Mouse (Mus musculus): ENCODE measurements around the gene Limk2.

Gene Limk2

DNA sequence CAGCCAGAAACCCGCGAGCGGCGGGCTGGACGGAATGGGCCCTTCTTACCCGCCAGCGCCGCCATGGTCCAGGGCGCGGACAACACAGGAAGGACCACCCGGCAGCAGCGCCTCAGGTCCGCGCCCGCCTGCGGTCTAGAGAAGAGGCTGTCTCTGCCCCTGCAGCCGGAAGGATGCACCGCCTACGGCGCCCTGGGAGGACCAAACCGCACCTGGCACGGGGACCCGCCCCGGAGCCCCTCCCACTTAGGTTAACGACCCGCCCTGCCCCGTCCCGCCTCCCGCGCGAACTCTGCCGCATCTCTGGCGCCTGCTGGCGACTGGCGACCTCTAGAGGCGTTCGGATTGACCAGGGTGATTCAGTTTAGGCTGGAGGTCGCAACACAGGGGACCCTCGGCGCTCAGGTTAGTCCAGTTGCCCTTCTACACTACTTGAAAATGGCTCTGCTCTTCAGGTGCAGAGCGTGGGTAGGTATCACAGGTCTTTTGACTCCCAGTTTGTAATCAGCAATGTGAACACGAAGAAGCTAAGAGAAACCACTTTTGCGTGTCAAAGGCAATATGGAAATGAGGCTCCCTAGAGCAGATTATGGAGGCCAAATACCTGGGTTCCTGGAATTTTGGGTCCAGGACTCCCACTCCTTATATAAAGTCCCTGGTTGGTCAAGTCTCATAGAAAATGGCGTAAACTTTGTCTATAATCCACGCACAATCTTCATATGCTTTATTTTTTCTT, at the start of gene Limk2:
Gene Limk2 (minus strand): TSS at position 193 of the 736 bp plus-strand sequence.
- peak; percentile 92 for DNase-seq (ENCODE audit: low read depth)

DNA sequence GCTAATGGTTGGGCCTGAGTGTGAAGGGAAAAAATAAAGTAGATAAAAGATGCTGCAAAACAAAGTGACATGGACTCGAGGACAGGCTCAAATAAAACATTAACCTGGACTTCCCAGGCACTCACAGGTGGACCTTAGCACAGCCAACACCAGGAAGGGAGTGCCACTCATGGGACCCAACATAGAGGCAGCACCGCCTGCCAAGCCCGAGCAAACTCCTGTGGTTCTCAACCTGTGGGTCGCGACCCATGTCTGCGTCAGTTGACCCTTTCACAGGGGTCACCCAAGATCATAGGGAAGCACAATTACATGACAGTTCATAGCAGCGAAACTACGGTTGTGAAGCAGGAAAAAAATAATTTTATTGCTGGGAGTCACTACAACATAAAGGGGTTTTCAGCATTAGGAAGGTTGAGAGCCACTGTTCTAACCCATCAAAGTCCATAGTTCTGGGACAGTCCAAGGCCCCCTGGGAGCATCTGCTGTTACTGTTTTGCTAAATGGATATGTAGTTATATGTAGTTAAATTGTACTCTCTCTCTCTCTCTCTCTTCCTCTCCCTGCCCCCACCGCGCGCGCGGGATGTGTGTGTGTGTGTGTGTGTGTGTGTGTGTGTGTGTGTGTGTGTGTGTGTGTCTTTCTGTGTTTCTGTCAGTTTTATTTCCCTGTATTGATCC, 49.6 kb upstream of the Limk2 start:
- DNase-seq (ENCODE audit: low read depth), result no peak

DNA sequence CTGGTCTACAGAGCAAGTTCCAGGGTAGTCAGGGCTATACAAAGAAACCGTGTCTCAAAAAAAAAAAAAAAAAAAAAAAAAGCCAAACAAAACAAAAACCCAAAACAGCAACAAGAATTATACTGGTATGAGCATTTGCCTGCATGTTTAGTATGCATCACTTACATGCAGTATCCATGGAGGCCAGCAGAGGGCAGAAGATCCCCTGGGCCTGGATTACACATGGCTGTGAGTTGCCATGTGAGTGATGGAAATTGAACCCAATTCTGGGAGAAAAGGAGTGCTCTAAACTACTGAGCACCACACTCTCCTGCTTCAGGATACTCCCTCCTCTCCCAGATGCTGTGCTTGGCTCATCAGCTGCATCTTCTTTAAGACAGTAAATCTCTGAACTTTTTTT, 47.4 kb upstream of the Limk2 start:
- DNase-seq (ENCODE audit: low read depth), result peak; percentile 58

DNA sequence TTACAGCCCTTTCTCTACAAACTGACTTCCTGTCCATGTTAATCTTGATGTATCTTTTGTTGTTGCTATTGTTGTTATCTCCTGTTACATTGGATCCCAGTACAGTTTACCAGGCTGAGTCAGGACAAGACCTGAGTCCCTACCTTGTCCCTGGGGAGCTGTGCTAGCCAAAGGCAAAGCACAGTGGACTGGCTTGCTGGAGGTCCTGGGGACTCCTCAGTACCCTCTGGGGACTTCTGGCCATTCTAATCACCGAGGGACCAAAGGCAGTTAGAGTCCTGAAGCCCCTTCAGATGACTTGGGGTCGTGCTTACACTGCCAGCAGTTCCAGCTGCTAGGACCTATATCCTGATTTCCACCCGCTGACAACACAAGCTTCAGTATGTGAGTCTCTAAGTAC, 45.5 kb upstream of the Limk2 start:
- DNase-seq (ENCODE audit: low read depth), result no peak

DNA sequence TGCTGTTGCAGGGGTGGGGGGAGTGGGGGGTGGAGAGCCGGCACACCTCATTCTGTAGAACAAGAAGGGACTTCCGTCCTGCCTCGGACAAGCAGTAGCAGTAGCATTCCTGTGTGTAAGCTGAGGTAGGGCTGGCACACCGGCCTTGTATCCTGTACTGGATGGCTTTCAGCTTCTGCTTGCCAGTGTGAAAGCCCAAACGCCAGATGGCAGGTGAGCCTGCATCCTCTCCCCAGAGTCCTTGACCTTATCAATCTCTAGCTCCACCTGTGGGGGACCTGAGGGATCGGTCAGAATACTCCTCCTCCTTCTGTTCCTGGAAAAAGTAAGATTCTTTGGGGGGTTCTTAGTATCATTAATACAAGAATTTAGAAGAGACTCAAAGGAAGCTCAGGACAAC, 44.5 kb upstream of the Limk2 start:
- DNase-seq (ENCODE audit: low read depth), result no peak

DNA sequence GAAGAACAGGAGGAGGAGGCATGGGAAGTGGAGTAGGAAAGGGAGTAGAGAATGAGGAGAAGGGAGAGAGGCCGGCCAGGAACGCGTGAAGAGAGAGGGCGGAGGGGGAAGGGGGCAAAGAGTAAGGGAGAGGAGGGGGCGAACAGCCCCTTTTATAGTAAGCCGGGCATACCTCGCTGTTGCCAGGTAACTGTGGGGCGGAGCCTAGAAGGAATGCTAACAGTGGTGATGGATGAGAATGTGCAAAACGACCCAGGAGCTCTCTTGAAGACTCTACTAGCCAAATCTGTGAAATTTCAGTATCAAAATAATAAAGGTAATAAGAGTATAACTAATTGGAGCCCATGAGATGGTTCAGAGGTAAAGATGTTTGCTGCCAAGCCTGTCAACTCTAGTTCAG, 43.8 kb upstream of the Limk2 start:
- no peak for DNase-seq (ENCODE audit: low read depth)

DNA sequence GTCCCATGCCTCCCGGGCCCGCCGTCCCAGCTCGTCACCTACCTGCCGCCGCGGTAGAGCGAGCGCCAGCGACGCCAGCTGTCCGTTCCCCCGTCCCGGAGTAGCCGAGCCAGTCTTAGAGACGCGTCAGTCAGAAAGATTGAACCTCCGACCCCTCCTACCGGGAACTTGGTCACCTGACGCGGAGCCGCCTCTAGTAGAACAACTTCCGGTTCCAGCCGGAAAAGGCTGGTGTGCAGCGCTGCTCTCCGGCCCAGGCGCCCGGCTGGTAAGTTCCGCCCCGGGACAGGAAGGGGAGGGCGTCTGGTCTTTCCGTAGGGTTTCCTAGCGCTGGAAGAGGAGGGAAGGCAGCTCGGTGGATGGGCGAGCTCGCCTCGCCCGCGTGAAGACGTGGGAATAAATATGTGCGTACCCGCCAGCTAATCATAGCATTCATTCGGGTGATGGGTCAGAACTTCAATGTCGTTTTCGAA, 43.2 kb upstream of the Limk2 start, which contains the start of gene Rnf185:
Gene Rnf185 (minus strand): TSS at position 197 of the 473 bp plus-strand sequence.
- peak; percentile 93 for DNase-seq (ENCODE audit: low read depth)

DNA sequence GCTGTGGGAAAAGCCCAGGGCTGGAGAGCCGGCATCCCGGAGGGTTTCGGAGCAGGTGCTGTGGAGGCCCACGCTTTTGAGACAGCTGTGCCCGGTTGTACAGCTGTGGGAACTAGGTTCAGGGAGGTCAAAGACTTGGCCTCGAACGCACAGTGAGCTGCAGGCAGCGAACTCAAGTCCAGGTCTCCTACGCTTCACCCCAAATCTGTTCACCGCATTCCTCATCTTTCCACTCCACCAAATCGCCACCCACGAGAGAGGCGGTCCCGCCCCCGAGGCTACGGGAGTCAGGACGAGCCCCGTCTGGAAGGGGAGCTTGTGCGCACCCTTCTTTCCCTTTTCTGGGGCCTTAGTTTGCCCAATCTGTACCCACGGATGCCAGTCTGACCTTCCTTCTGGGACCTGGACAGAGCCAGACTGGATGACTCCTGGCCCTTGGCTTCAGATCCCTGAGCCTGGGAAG, 42.7 kb upstream of the Limk2 start:
- no peak for DNase-seq (ENCODE audit: low read depth)

DNA sequence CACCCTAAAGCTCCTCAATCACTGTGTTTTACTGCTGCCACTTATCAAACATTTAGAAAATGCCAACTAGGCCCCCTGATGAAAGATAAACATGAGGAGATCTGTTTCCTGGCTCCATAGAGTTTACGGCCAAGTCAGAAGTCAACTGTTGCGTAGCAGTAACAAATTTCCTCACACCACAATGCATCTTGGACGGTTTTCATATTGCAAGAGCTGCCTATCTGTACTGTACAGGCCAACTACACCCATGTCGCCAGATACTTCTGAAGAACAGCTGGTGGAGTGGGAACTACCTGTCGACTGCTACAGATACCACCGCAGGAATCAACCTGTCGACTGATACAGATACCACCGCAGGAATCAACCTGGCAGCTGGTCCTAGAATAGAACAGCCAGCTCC, 35.9 kb upstream of the Limk2 start:
- DNase-seq (ENCODE audit: low read depth), result no peak

DNA sequence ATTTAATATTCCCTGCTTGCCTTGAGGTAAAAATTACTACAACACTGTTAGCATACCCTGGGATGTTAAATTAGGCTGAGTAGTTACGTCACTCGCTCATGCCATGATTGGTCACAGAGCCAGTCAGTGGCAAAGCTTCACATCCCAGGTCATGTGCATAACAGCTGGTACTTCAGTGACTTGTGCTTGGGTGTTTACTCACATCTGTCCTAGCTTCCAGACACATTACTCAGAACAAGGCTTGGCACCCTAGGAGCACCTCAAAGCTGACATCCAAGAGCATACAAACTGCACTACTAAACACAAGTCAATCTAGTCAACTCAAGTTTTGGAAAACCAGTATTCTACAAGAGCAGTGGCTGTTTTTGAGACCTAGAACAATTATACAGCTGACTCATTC, 34.1 kb upstream of the Limk2 start:
- DNase-seq (ENCODE audit: low read depth), result no peak

DNA sequence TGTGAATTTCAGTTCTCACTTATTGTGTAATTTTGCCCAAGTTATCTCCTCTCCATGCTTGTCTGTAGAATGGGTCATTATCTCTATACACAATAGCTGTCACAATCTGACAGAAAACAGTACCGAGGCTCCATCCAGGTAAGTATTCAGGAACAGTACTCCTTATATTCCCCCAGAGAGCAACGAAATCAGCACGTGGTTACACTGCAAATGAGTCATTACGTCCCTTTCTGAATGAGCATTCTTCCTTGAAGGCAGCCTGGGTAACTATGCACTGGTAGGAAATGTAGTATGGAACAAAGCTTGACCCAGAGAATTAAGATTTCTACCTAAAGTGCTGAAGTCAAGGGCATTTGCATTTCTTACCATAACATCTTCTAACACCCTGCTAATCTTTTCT, 33.7 kb upstream of the Limk2 start:
- no peak for DNase-seq (ENCODE audit: low read depth)

DNA sequence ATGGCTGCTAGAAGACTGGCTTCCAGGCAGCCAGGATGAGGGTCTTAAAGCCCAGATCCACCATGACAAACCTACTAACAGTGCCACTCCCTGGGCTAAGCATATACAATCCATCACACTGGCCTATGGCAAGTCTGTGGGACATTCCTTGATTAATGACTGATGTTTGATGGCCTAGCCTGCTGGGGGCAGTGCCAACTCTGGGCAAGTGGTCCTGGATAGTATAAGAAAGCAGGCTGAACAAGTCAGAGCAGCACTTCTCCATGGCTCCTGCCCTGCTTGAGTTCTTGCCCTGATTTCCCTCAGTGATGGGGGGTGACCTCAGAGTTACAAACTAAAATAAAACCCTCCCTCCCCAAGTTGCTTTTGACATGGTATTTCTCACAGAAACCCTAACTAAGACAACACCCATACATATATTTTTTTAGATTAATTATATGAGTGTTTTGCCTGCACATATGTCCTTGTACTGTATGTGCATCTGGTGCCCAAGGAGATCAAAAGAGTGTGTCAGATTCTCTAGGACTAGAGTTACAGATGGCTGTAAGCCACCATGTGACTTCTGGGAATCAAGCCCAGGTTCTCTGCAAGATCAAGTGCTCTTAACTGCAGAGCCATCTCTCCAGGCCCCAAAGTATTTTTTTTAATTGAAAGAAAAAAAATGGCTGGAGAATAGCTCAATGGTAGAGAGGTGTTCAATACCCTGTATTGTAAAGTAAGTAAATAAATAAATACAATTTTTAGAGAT, 32.9 kb upstream of the Limk2 start:
- no peak for DNase-seq (ENCODE audit: low read depth)

DNA sequence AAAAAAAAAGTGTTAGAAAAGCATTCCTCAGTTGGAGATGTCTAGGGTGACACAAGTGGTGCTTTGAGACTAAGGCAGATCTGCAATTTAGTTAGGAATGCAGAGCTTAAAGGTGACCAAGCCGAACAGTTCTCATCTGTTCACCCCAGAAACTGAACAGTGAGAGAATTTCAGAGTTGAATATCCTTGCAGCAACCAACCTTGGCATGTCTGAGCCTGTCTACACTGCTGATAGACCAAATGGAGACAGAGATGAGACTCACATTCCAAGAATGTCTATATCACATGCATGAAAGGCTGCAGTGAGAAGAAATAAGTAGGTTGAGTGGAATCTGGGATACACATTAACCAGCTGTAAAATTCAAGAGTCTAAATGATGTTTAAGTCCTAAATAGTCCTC, 28.6 kb upstream of the Limk2 start:
- no peak for DNase-seq (ENCODE audit: low read depth)

DNA sequence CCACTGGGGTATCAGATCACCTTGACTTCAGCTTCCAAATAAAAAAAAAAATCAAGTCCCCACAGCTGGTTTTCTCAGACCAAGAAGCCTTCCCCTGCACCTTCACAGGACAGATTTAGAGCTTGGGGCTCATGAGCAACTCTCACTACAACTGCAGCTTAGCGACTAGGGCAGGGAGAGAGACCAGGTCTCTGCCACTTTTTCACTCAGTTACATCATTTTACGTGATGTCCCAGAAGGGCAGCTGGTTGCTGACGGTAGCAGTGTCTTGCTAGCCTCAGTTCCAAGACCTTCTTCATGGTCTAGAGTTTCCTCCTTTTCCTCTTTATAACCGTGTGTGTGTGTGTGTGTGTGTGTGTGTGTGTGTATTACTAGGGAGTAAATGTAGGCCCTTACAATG, 24.8 kb upstream of the Limk2 start:
- DNase-seq (ENCODE audit: low read depth), result no peak

DNA sequence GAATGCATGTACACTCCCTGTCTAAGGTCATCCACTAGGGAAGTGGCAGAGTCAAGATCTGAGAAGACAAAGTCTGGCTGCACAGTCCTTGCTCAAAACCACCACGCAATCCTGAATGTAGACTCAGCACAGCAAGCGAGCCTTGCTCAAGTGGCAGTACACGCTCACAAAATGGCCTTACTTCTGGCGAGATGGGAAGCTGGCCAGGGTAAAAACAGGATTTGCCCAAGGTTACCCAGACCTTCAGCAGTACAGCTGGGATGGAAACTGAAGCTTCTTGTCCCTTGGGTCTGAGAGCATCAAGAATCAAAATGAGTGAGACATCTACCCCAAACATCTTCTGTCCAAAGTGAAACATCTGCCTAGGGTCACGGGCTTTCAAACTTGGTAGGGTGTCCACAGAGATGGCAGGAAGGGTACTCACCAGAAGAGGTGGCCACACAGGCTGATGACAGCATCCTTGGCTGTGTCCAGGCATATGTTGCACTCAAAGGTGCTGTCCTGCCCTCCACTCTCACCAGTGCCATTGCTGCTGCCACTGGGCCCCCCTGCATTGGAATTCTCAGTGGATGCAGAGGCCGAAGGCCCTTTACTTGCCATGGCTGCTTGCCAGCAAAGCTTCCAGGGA, 23.1 kb upstream of the Limk2 start:
- no peak for DNase-seq (ENCODE audit: low read depth)

DNA sequence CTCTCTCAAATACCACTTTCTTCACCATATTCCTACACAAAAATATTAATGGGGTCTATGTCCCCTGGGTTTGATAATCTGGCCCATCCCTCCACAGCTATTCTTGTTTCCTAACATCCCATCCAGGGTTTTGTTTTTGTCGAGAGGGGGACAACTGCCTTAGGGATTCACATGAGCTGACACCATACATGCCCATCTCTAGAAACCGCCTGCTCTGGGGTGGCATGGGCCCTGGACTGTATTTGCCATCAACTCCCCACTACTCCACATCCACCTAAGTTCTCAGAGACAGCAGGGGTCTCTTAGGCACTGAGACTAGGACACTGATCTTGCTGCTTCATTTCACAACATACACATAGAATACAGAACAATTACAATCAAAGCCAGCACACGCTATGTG, 22.5 kb upstream of the Limk2 start:
- DNase-seq (ENCODE audit: low read depth), result no peak

DNA sequence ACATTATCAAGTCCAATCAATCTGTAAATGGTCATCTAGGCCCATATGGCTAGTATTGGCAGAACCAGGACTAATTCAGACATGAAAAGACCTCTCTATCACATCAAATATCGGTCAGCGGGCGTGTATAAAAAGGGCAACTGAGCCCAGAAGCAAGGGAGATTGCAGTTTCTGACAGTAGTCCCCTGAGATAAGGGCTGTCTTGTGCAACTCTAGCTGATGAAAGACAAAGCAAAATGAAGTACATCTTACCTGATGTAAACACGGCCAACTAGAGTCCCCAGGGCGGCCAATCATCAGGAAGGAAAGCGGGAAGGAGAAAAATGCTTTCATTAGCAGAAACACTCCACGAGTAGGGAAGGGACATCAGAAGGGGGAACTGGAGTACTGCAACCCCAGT, 19.6 kb upstream of the Limk2 start:
- no peak for DNase-seq (ENCODE audit: low read depth)

DNA sequence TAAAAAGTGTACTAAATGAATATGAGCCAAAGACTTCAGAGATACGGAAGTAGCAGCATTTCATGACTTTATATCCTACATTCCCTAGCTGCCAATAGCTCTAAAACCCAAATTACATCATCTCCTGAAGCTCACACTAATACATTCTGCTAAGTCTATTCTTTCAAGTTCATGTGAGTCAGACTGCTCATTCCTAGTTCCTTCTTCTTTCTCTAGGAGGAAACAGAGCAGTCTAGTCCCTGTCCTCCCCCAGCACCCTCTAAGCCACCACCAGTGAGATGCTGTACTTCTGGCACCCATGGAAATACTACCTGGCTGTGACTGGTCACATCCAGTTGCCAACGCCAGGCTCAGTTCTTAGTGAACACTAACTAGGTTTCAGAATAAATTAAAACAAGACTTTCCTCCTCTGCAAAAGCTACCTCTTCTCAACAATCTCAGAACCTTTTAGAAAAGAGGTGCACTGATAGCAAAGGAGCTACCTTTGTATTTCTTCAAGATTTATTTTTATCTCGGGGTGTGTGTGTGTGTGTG, 18.8 kb upstream of the Limk2 start:
- DNase-seq (ENCODE audit: low read depth), result no peak

DNA sequence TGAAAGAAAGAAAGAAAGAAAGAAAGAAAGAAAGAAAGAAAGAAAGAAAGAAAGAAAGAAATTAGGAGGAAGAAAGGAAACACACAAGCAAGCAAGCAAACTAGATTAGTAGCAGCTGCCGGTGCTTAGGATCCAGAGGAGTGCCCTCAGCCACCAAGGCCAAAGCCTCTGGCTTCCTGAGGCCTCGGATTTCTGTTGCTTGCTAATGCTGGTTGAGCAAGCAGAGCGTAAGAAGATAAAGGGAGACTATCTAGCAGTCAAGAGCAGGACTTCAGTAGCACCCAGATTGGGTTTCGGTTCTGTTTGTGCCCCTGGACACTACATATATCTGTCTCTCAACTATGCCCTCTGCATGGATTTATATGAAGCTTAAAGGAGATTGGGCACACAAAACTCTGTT, 13.3 kb upstream of the Limk2 start:
- no peak for DNase-seq (ENCODE audit: low read depth)

DNA sequence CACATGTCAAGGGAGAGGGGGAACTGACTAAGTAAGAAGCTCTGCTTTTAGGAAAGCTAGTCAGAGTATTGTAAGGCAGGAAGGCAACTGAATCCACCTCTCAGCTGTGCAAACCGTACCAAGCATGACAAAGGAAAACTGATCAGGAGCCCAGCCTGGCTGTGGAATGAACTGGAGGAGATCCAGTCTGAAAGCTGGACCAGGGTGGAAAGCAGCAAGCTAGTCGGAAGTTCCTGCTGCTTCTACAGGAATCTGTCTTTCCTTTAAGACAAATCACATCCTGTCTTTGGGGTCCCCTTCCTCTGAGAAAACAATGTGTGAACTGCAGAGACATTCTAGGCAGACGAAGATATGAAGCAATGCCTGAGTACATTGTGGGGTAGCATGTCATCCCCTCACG, 9.8 kb upstream of the Limk2 start:
- DNase-seq (ENCODE audit: low read depth), result no peak

DNA sequence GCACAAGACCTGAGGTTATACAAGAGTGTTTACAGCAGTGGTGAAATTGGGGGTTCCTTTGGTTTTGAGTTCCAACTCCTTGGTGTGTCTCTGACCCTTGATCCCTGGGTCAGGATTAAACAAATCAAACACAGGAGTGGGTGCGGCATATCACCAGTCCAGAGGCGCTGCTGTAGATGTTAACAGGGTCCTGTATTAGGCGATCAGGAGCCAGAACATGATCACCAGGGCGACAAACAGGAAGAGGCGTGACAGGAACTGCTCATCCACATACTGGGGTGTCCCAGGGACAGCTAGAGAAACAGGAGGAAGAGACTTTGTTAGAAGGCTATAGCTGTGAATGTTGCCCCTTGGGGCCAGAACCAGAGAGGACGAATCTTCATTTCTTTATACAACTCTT, 8.8 kb upstream of the Limk2 start:
- DNase-seq (ENCODE audit: low read depth), result no peak

DNA sequence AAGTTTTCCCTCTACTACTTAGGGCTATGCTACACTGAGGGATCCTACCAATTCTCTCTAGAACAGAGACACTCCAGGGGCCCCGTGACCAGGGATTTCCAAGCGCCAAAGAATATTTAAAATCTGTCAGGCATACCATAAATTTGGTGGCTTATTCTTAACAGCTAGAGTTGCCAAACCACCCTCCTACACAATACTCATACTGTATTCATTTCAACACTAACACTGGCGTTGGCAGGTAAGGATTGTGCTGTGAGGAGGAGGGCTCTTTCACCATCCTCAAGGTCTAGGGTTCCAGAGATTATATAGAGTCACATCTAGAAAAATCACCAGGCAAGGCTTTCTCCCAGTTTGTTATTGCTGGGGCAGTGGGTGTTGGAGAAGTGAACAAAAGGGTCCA, 7.4 kb upstream of the Limk2 start:
- DNase-seq (ENCODE audit: low read depth), result no peak

All from c-Kit-positive CD71-positive TER-119-negative erythroid progenitor cells, embryonic 14.5 days (primary cell).